Mouse (Mus musculus) lung, postnatal 0 days (tissue): Measurements from ENCODE around the gene Trim80.

Experiments used
- CTCF ChIP-seq: IDR thresholded peaks from 2 replicates; pipeline ENCODE4 v1.5.1; 2016; ENCODE audit warnings: antibody characterized with exemption, mild to moderate bottlenecking
- EP300 ChIP-seq: IDR thresholded peaks from 2 replicates; pipeline ENCODE4 v1.6.1; 2016; ENCODE audit warnings: antibody characterized with exemption, mild to moderate bottlenecking, control low read depth

DNA sequence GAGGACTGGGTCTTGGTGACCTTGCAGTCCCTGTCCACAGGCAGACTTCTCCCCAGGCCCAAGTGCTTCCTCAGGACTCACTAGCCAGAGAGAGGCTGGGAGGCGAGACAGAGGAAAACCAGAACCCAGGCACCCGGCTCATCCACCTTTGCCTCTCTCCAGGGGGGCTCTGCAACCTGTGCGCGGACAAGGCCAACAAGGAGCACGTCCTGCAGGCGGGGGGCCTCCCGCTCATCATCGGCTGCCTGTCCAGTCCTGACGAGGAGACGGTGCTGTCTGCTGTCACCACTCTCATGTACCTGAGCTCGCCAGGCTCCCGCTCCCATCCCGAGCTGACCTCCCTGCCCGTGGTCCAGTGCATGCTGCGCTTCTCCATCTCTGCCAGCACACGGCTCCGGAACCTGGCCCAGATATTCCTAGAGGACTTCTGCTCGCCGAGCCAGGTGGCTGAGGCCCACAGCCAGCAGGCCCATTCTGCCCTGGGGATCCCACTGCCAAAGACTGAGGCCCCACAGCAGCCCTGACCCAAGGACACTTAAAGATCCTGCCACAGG is 48.3 kb downstream of the Trim80 start:
- no peak for TF ChIP-seq CTCF
- no peak for TF ChIP-seq EP300
